Mouse (Mus musculus): ENCODE data around the gene Ubb. TPM values are rescaled to one million over a fixed set of nuclear protein-coding genes. Genes with fewer than 3 reads are reported as not detected.

The Ubb gene
- polyA plus RNA-seq, 1 experiment, result 2,308 TPM

- WGBS, result 6% methylated on average over 49 of the region's 57 CpGs
- Histone ChIP-seq H3K4me1 (ENCODE audit: control insufficient read depth, insufficient read depth, insufficient read length, low read length) (peaks cover 4% of the 10 kb centered on the region; the same call in 1 of the 2 replicates), H3K4me3 (ENCODE audit: low read depth, low read length) (peak within 1 kb of the TSS; percentile 96), H3K36me3 (ENCODE audit: control insufficient read depth, insufficient read depth, low read length) (peaks cover 2% of the 10 kb centered on the region), H3K27me3 (ENCODE audit: control insufficient read depth, insufficient read depth, low read length) (no peaks in the 10 kb centered on the region), H3K27ac (ENCODE audit: insufficient read depth, low read depth, low read length) (peak within 1 kb of the TSS; percentile 76)
- TF ChIP-seq POLR2A (IDR thresholded peaks at IDR 0.05; ENCODE audit: low read depth, low read length), result peak; percentile 72
- no peak for TF ChIP-seq CTCF (IDR thresholded peaks at IDR 0.05; ENCODE audit: extremely low read depth, insufficient read length, insufficient replicate concordance, low read depth, low read length)
These were observed 11.7 kb upstream of the Ubb start, which contains the start of gene Cenpv for GRCm38 (mm10) chr11:62539089-62539890. Cenpv (minus strand) TSS chr11:62539261.

GRCm38 (mm10) chr11:62540167-62540566, 10.8 kb upstream of the Ubb start:
- TF ChIP-seq POLR2A (IDR thresholded peaks at IDR 0.05; ENCODE audit: low read depth, low read length), result no peak
- TF ChIP-seq CTCF (IDR thresholded peaks at IDR 0.05; ENCODE audit: extremely low read depth, insufficient read length, insufficient replicate concordance, low read depth, low read length), result no peak
- peaks cover 2% of the 10 kb centered on the region; the same call in 1 of the 2 replicates for H3K4me1 ChIP-seq (ENCODE audit: control insufficient read depth, insufficient read depth, insufficient read length, low read length)
- no peak overlapping the region for H3K27ac ChIP-seq (ENCODE audit: insufficient read depth, low read depth, low read length)
- no peak overlapping the region for H3K4me3 ChIP-seq (ENCODE audit: low read depth, low read length)
- no peaks in the 10 kb centered on the region for H3K27me3 ChIP-seq (ENCODE audit: control insufficient read depth, insufficient read depth, low read length)
- no peaks in the 10 kb centered on the region; the same call in 1 of the 2 replicates for H3K36me3 ChIP-seq (ENCODE audit: control insufficient read depth, insufficient read depth, low read length)
- 90% methylated on average over 7 of the region's 7 CpGs for WGBS

- WGBS, result 49% methylated on average over 2 of the region's 2 CpGs
- Histone ChIP-seq H3K27ac (ENCODE audit: insufficient read depth, low read depth, low read length) (no peak overlapping the region), H3K36me3 (ENCODE audit: control insufficient read depth, insufficient read depth, low read length) (no peaks in the 10 kb centered on the region), H3K4me1 (ENCODE audit: control insufficient read depth, insufficient read depth, insufficient read length, low read length) (peaks cover 2% of the 10 kb centered on the region; the same call in 1 of the 2 replicates), H3K4me3 (ENCODE audit: low read depth, low read length) (no peak overlapping the region), H3K27me3 (ENCODE audit: control insufficient read depth, insufficient read depth, low read length) (no peaks in the 10 kb centered on the region)
- TF ChIP-seq POLR2A (IDR thresholded peaks at IDR 0.05; ENCODE audit: low read depth, low read length) (no peak), CTCF (IDR thresholded peaks at IDR 0.05; ENCODE audit: extremely low read depth, insufficient read length, insufficient replicate concordance, low read depth, low read length) (no peak)
These were observed 10.0 kb upstream of the Ubb start for GRCm38 (mm10) chr11:62540969-62541368.

- no peaks in the 10 kb centered on the region for H3K36me3 ChIP-seq (ENCODE audit: control insufficient read depth, insufficient read depth, low read length)
- WGBS, result 94% methylated on average over 8 of the region's 8 CpGs
These were observed 9.4 kb upstream of the Ubb start for GRCm38 (mm10) chr11:62541581-62541980.

GRCm38 (mm10) chr11:62543991-62544390, 7.0 kb upstream of the Ubb start:
- 85% methylated on average over 3 of the region's 3 CpGs for WGBS
- TF ChIP-seq POLR2A (IDR thresholded peaks at IDR 0.05; ENCODE audit: low read depth, low read length), result no peak
- TF ChIP-seq CTCF (IDR thresholded peaks at IDR 0.05; ENCODE audit: extremely low read depth, insufficient read length, insufficient replicate concordance, low read depth, low read length), result no peak

More at GRCm38 (mm10) chr11:62541581-62541980, 9.4 kb upstream of the Ubb start:
- Histone ChIP-seq H3K27me3 (ENCODE audit: control insufficient read depth, insufficient read depth, low read length) (no peaks in the 10 kb centered on the region), H3K4me3 (ENCODE audit: low read depth, low read length) (no peak overlapping the region), H3K27ac (ENCODE audit: insufficient read depth, low read depth, low read length) (no peak overlapping the region), H3K4me1 (ENCODE audit: control insufficient read depth, insufficient read depth, insufficient read length, low read length) (peaks cover 2% of the 10 kb centered on the region; the same call in 1 of the 2 replicates)
- TF ChIP-seq CTCF (IDR thresholded peaks at IDR 0.05; ENCODE audit: extremely low read depth, insufficient read length, insufficient replicate concordance, low read depth, low read length) (no peak), POLR2A (IDR thresholded peaks at IDR 0.05; ENCODE audit: low read depth, low read length) (no peak)

GRCm38 (mm10) chr11:62549782-62550181, 1.2 kb upstream of the Ubb start:
- Histone ChIP-seq H3K36me3 (ENCODE audit: control insufficient read depth, insufficient read depth, low read length) (peaks cover 17% of the 10 kb centered on the region), H3K27ac (ENCODE audit: insufficient read depth, low read depth, low read length) (peak overlapping the region; percentile 100), H3K27me3 (ENCODE audit: control insufficient read depth, insufficient read depth, low read length) (no peaks in the 10 kb centered on the region), H3K4me3 (ENCODE audit: low read depth, low read length) (no peak overlapping the region), H3K4me1 (ENCODE audit: control insufficient read depth, insufficient read depth, insufficient read length, low read length) (peaks cover 2% of the 10 kb centered on the region; the same call in 1 of the 2 replicates)
- whole genome bisulfite sequencing, result under 1% methylated on average over 5 of the region's 5 CpGs
- TF ChIP-seq CTCF (IDR thresholded peaks at IDR 0.05; ENCODE audit: extremely low read depth, insufficient read length, insufficient replicate concordance, low read depth, low read length) (no peak), POLR2A (IDR thresholded peaks at IDR 0.05; ENCODE audit: low read depth, low read length) (no peak)

More at GRCm38 (mm10) chr11:62543991-62544390, 7.0 kb upstream of the Ubb start:
- H3K27me3 ChIP-seq (ENCODE audit: control insufficient read depth, insufficient read depth, low read length), result no peaks in the 10 kb centered on the region
- H3K4me1 ChIP-seq (ENCODE audit: control insufficient read depth, insufficient read depth, insufficient read length, low read length), result no peaks in the 10 kb centered on the region
- no peak overlapping the region for H3K27ac ChIP-seq (ENCODE audit: insufficient read depth, low read depth, low read length)
- H3K36me3 ChIP-seq (ENCODE audit: control insufficient read depth, insufficient read depth, low read length), result no peaks in the 10 kb centered on the region
- H3K4me3 ChIP-seq (ENCODE audit: low read depth, low read length), result no peak overlapping the region

- Histone ChIP-seq H3K36me3 (ENCODE audit: control insufficient read depth, insufficient read depth, low read length) (peaks cover 18% of the 10 kb centered on the region), H3K4me1 (ENCODE audit: control insufficient read depth, insufficient read depth, insufficient read length, low read length) (peaks cover 4% of the 10 kb centered on the region), H3K27me3 (ENCODE audit: control insufficient read depth, insufficient read depth, low read length) (no peaks in the 10 kb centered on the region), H3K27ac (ENCODE audit: insufficient read depth, low read depth, low read length) (peak overlapping the region; percentile 100), H3K4me3 (ENCODE audit: low read depth, low read length) (peak overlapping the region; percentile 81)
- TF ChIP-seq POLR2A (IDR thresholded peaks at IDR 0.05; ENCODE audit: low read depth, low read length) (no peak), CTCF (IDR thresholded peaks at IDR 0.05; ENCODE audit: extremely low read depth, insufficient read length, insufficient replicate concordance, low read depth, low read length) (no peak)
- under 1% methylated on average over 11 of the region's 11 CpGs for WGBS
These were observed 715 bp upstream of the Ubb start for GRCm38 (mm10) chr11:62550227-62550685.

Measured in small intestine, adult 2 months (tissue).